Mouse (Mus musculus) T-cell, adult 2 months (primary cell): ENCODE results near the gene Urb1.

Experiments
- DNase-seq: peaks from one replicate; pipeline ENCODE4 v3.0.0; 2022; ENCODE audit warnings: low spot score

The Urb1 gene

GRCm38 (mm10) chr16:90766919-90767454, 43.2 kb downstream of the Urb1 start:
- DNase-seq: no peak

GRCm38 (mm10) chr16:90765195-90765877, 44.9 kb downstream of the Urb1 start:
- DNase-seq: no peak

GRCm38 (mm10) chr16:90760515-90760914, 49.7 kb downstream of the Urb1 start:
- DNase-seq: no peak

GRCm38 (mm10) chr16:90759335-90759734, 50.9 kb downstream of the Urb1 start:
- DNase-seq: no peak

GRCm38 (mm10) chr16:90753386-90753941, 56.7 kb downstream of the Urb1 start:
- no peak for DNase-seq

- DNase-seq: no peak
Observed at GRCm38 (mm10) chr16:90748169-90748568, 62.0 kb downstream of the Urb1 start.

- no peak for DNase-seq
Observed at GRCm38 (mm10) chr16:90747143-90747542, 63.1 kb downstream of the Urb1 start.

GRCm38 (mm10) chr16:90738092-90738956, 71.9 kb downstream of the Urb1 start, which contains the start of gene Mrap:
Gene Mrap, plus strand, starts transcription at chr16:90738207.
- no peak for DNase-seq

GRCm38 (mm10) chr16:90736672-90737270, 73.4 kb downstream of the Urb1 start:
- no peak for DNase-seq

- DNase-seq: no peak
Observed at GRCm38 (mm10) chr16:90735611-90736010, 74.6 kb downstream of the Urb1 start.

GRCm38 (mm10) chr16:90727233-90728115, 82.7 kb downstream of the Urb1 start, which contains the start of gene Mis18a:
Gene Mis18a, minus strand, starts transcription at chr16:90727404.
- DNase-seq: peak; percentile 92

- peak; percentile 50 for DNase-seq
Observed at GRCm38 (mm10) chr16:90726600-90727227, 83.5 kb downstream of the Urb1 start.

GRCm38 (mm10) chr16:90724051-90724450, 86.2 kb downstream of the Urb1 start:
- no peak for DNase-seq

GRCm38 (mm10) chr16:90710313-90710712, 99.9 kb downstream of the Urb1 start:
- DNase-seq: no peak

- DNase-seq: no peak
Observed at GRCm38 (mm10) chr16:90709711-90710289, 100.4 kb downstream of the Urb1 start.

GRCm38 (mm10) chr16:90706279-90706678, 103.9 kb downstream of the Urb1 start:
- no peak for DNase-seq

GRCm38 (mm10) chr16:90704161-90704825, 105.9 kb downstream of the Urb1 start:
- DNase-seq: no peak

- no peak for DNase-seq
Observed at GRCm38 (mm10) chr16:90703646-90704045, 106.6 kb downstream of the Urb1 start.

GRCm38 (mm10) chr16:90701541-90701940, 108.7 kb downstream of the Urb1 start:
- DNase-seq: no peak
